Mouse (Mus musculus) liver, adult (tissue): ENCODE data around the gene Cd276.

ENCODE experiments used
- GATA4 ChIP-seq: IDR thresholded peaks from 2 replicates; pipeline ENCODE4 v1.6.1; 2014; ENCODE audit warnings: mild to moderate bottlenecking, low read length; ENCODE audit not compliant: insufficient replicate concordance

Gene Cd276

DNA sequence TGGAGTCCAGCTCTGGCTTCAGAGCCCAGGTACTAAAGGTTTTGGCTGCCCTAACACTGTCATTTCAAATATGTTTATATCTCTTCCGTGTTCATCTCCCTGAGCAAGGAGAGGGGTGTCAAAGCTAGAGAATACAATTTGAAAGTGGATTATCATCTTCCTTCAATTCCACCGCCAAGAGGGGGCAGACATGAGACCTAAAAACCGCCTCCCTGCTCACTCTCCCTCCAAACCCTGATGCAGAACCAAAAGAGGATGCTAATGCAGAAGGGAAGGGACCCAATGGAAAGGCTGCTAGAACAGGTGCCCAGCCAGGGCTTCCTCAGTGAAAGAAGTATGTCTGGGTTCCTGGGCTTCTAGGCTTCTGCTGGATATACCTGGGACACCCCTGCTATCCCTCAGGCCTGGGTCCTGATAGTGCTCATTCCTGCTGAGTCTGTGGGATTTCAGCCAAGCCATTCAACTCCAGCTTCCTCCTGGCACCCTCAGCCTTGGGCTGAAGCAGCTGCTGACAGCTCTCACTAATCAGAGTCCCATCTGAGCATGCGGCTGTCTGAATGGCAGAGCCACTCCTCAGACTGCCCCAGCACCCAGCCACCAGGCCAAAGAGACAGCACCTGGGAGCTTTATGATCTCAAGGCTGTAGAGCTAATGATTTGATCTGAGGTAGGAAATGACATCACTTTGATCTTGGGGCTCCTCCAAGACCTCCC is 58.6 kb downstream of the Cd276 start:
- TF ChIP-seq GATA4, result no peak

DNA sequence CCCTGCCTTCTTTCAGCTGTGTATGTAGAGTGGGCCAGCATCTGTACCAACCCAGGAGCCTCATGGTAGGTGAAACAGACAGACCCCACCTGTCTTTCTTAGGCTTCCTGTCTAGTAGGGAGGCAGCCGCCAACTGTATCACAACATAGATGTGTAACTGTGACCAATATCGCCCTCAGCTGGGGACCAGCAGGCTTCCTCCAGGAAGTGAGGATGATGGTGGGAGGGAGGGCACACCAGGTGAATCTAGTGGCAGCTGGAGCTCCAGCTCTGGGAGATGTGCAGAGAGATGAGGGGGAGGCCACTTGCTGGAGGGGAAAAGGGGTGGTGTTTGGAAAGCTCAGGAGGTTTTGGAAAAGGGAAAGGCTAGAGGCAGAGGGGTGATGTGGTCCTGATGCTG is 60.2 kb downstream of the Cd276 start:
- no peak for TF ChIP-seq GATA4

DNA sequence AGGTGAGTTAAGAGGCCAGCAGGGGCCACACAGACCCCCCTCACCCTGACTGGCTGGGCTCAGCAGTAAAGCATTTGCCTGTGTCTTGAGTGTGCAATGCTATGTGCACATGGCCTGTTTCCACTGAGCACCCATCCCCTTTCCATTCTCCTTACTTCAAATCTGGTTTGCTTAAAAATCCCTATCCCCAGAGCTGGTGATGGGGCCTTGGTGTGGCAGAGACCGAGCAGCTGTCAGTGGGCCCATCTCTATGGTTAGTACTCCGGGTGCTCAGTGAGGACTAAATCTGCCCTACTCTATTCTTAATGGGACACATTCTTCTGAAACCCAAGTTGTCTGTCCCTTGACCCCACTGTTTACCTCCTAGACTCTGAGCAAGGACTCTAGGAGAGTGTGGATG is 64.8 kb downstream of the Cd276 start:
- no peak for TF ChIP-seq GATA4

DNA sequence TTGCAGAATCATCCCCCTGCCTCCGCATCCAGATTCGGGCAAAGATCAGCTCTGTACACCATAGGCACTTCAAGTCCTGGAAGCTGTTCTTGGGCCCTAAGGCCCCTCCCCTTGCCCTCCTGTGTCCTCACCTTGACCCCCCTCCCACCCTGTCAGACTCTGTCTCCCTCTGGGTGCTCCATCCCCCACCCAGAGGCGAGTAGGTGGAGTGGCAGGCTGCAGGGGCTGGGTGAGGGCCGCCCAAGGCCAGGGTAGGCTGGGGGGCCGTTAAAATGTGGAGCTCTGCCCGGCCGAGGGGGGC is 65.4 kb downstream of the Cd276 start:
- TF ChIP-seq GATA4, result no peak

DNA sequence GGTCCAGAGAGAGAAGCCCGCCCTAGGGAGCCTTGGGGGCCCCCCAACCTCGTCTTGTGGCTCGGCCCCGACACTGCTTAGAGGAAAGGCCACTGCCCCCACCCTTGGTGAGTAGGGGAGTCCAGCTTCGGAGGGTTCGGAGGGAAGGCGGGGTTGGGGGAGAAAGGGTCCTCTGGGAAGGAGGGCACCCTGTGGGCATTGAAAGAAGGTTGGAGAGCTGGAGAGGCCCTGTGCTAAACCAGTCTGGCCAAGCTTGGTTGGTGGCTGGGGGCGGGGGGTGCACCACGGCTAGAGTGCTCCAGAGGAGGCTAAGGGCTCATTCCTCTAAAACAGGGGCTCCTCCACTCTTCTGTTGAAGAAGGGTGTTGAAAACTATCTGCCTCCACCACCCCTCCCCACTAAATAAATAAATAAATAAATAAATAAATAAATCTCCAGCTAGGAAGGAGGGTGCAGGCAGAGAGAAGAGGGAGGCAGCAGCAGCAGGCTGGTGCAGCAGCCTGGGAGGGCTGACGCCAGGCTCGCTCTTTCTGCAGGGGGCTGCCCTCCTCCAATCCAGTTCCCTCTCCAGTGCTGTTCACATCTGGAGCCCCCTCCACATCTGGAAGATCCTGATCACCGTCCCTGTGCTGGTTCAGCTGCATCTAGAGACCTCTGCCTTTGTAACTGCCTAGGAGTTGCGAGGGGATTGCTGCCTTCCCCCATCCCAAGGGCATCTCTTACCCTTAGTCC is 65.9 kb downstream of the Cd276 start:
- TF ChIP-seq GATA4, result no peak

DNA sequence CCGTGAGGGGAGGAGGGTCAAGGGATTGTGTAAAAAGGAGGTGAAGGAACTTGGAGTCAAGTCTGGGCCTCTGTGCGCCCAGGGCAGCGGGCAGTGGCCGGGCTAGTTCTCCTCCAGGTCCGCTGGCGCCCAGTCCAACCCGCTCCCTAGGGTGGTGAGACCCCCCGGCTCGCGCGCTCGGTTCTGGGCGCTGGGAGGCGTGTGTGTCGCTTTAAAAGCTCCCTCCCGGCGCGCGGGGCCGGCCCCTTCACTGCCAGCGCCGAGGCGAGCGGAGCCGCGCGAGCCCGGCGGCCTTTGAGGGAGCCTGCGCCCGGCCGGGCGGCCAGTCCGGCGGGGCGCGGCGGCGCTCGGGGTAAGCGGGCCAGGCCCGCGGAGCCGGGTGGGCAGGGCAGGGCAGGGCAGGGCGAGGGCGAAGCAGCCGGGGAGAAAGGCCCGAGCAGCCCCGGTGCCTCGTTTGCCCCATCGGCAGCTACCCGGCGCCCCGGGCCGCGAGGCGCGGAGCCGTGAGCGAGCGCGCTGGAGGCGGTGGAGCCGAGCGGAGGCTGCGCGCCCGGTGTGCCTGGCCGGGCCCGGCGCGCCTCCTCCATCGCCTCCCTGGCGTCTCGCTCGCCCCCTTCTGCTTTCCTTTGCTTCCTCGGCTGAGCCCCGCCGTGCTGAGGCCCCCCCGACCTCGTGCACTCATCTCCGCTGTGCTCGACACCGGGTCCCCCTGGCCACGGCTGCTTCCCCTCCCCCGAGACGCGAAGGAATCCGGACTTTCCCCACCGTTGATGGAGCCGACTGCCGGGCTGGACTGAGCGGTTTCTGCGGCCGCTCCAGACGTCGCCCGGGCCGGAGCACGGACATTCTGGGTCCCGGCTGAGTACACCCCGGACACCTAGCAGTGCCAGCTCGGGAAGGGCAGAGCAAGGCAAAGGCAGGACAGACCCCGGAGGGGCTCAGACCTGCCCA is 67.1 kb downstream of the Cd276 start, which contains the start of gene Insyn1:
TSS of gene Insyn1 (plus strand) at position 753 of the 951 bp plus-strand sequence.
- no peak for TF ChIP-seq GATA4

DNA sequence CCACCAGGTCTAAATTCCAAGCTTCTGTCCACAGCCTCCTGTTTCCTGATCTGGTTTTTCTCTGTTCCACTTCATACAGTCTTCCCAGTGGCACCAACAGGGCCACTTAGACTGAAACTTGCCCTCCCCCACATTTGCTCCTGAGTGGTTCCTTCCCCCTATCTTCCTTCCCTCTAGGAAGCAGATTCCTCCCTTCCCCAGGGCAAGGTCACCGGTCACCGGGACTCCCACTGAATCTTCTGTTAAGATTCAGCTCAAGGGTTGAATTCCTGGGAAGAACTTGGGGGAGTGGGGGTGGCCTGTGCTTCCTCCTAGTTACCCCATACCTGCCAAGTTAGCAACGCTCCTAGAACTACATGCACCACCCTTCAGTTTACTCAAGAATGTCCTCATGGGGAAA is 68.2 kb downstream of the Cd276 start:
- TF ChIP-seq GATA4, result no peak
